Mouse (Mus musculus) kidney, embryonic 14.5 days (tissue): ENCODE results near the gene Irak4. TPM values are rescaled to one million over a fixed set of nuclear protein-coding genes. Genes with fewer than 3 reads are reported as not detected.
A peak's percentile ranks its signal among the peaks of the same experiment; 100 is the strongest.

Source experiments
- ATAC-seq: fragments of 200-750 bp; cut with Nextera tagmentation; 2 replicates; pipeline ENCODE4 v1.8.0; 2017; ENCODE audit warnings: moderate number of reproducible peaks, mild to moderate bottlenecking, moderate TSS enrichment, moderate library complexity; ENCODE audit not compliant: low FRiP score, low TSS enrichment
- H3K27ac ChIP-seq: fragments of 300-500 bp; sonication (generic); 2 replicates; pipeline ENCODE4 v1.5.1; 2014; ENCODE audit warnings: low read depth, mild to moderate bottlenecking, low read length, moderate library complexity, mixed read lengths
- H3K27me3 ChIP-seq: fragments of 300-500 bp; sonication (generic); 2 replicates; pipeline ENCODE4 v1.6.1; 2014; ENCODE audit warnings: mild to moderate bottlenecking, low read length; ENCODE audit not compliant: control insufficient read depth, insufficient read depth
- H3K36me3 ChIP-seq: fragments of 300-500 bp; sonication (generic); 2 replicates; pipeline ENCODE4 v1.6.1; 2014; ENCODE audit warnings: low read length, mixed read lengths; ENCODE audit not compliant: control insufficient read depth, insufficient read depth
- H3K4me1 ChIP-seq: fragments of 300-500 bp; sonication (generic); 2 replicates; pipeline ENCODE4 v1.6.1; 2014; ENCODE audit warnings: low read length, mixed read lengths; ENCODE audit not compliant: control insufficient read depth, insufficient read depth
- H3K4me2 ChIP-seq: fragments of 300-500 bp; sonication (generic); replicated peaks from 2 replicates; pipeline ENCODE4 v1.6.1; 2014; ENCODE audit warnings: low read depth, mild to moderate bottlenecking, low read length
- H3K4me3 ChIP-seq: fragments of 300-500 bp; sonication (generic); 2 replicates; pipeline ENCODE4 v1.5.1; 2014; ENCODE audit warnings: mild to moderate bottlenecking, low read length
- H3K9ac ChIP-seq: fragments of 300-500 bp; sonication (generic); 2 replicates; pipeline ENCODE4 v1.6.1; 2014; ENCODE audit warnings: low read depth, mild to moderate bottlenecking, low read length, moderate library complexity
- H3K9me3 ChIP-seq: fragments of 300-500 bp; sonication (generic); 2 replicates; pipeline ENCODE4 v1.6.1; 2016; ENCODE audit warnings: low read length; ENCODE audit not compliant: control insufficient read depth
- WGBS: fragments of 180-500 bp; shearing (Covaris S2); extraction: QIAGEN DNeasy Blood & Tissue Kit; methylation state at CpG from one replicate; pipeline ENCODE4 v1.1.7; 2014; 5-methylcytosine and 5-hydroxymethylcytosine counted together
- polyA plus RNA-seq: library from polyadenylated mRNA; unstranded; fragments of >200 nt; fragmentation: Nextera tagmentation; extraction: Ambion mirVana; gene quantifications from 2 replicates; pipeline ENCODE4 v1.2.1, GENCODE M21; 2014

Irak4 gene
- polyA plus RNA-seq, 1 experiment from 2014 or later, result 10.4 TPM

DNA sequence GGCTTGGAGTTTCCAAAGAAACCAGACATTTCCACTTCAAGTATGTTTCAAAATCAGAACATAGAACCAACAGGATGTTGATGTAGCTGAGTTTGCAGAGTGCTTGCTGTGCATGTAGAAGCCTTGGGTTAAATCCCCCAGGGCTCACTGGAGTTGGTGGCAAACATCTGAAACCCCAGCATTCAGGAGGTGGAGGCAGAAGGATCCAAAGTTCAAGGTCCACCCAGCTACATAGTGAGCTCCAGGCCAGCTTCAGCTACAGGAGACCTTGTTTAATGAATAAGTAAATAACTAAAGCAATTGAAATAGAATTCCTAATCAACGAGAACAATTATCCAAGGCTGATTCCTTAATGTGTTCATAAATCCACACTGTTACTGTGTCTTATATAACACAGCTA, 50.1 kb downstream of the Irak4 start:
- Histone ChIP-seq H3K36me3 (no peaks in the 10 kb centered on the region), H3K4me1 (0 out of 2 replicates have a peak, but pooled peaks cover 2% of the 10 kb centered on the region), H3K9me3 (no peaks in the 10 kb centered on the region), H3K27ac (no peak overlapping the region), H3K4me2 (no peak overlapping the region), H3K4me3 (no peak overlapping the region), H3K27me3 (no peaks in the 10 kb centered on the region), H3K9ac (no peak overlapping the region)
- ATAC-seq, result no peak
- WGBS, result 73% methylated on average over 1 of the region's 1 CpGs

DNA sequence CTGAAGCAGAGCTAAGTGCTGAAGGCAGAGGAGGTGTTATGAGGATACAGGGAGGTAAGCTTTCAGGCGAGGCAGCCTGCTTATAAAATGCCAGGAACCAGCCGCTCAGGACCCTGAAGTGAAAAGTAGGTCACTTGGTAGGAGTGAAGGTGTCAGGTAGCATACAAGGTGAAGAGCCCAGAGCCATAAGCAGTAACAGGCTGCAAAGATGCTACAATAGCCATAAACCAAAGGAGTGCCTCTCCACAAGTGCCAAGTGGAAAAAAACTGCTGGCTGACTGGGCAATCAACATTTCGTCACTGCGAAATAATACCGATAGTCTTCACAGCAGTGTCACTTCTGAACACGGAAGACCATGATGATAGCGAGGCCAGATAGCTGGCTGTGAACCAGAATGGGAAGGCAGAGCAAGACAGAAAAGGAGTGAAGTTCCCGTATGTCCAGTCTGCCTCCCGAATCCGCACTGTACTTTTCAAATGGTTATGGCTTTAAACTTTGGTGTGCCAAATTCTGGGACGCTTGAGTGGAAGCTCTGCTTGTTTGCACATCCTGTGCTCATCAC, 56.8 kb downstream of the Irak4 start:
- no peak overlapping the region for H3K27ac ChIP-seq
- H3K36me3 ChIP-seq, result no peaks in the 10 kb centered on the region
- no peaks in the 10 kb centered on the region for H3K9me3 ChIP-seq
- H3K9ac ChIP-seq, result no peak overlapping the region
- H3K27me3 ChIP-seq, result no peaks in the 10 kb centered on the region
- H3K4me1 ChIP-seq, result no peaks in the 10 kb centered on the region
- H3K4me2 ChIP-seq, result no peak overlapping the region
- WGBS, result 58% methylated on average over 11 of the region's 11 CpGs
- H3K4me3 ChIP-seq, result no peak overlapping the region
- ATAC-seq, result no peak

DNA sequence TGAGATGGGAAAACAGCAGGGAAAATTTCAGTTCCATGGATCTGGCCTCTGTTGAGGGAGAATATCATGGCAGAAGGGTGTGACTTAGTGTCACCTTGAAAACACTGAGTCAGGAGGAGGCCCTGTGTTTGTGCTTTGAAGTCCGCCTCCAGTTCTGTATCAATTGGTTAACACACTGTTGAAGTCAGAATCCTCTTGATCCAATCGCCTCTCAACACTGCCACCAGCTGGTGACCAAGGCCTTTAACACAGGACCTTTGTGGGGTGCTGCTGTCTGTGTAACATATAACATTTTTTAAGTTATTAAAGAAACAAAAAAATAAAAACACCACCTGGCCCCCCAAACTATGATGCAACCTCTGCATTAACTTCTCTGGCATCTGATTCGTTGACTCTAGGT, 57.9 kb downstream of the Irak4 start:
- Histone ChIP-seq H3K4me2 (no peak overlapping the region), H3K9me3 (no peaks in the 10 kb centered on the region), H3K36me3 (no peaks in the 10 kb centered on the region), H3K27me3 (no peaks in the 10 kb centered on the region), H3K4me1 (no peaks in the 10 kb centered on the region), H3K27ac (no peak overlapping the region), H3K4me3 (no peak overlapping the region), H3K9ac (no peak overlapping the region)
- 0 out of 2 replicates have a peak, but pooled peaks have one; percentile 26 for ATAC-seq
- 27% methylated on average over 3 of the region's 3 CpGs for WGBS

DNA sequence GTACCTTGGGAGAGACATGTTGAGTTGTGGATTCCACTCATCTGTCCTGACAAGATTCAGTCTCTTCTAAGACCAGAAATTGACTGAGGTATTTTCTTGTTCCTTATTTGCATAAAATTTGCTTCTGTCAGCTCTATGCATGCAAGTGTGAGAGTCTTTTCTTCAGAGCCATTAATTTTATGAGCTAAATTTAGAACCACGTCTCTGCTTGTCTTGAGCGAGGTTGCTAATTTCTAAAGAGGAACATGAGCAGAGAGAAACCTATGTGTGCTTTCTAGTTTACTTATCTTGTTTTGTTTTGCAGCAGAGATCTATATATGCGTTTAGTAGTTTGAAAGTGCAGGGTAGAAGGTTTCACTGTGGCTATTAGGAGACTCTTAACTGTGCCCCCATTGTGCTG, 59.0 kb downstream of the Irak4 start:
- H3K9me3 ChIP-seq, result no peaks in the 10 kb centered on the region
- no peaks in the 10 kb centered on the region for H3K4me1 ChIP-seq
- H3K4me2 ChIP-seq, result no peak overlapping the region
- no peak overlapping the region for H3K9ac ChIP-seq
- no peak overlapping the region for H3K4me3 ChIP-seq
- H3K36me3 ChIP-seq, result no peaks in the 10 kb centered on the region
- H3K27me3 ChIP-seq, result no peaks in the 10 kb centered on the region
- H3K27ac ChIP-seq, result no peak overlapping the region
- WGBS, result 44% methylated on average over 3 of the region's 3 CpGs
- no peak for ATAC-seq

DNA sequence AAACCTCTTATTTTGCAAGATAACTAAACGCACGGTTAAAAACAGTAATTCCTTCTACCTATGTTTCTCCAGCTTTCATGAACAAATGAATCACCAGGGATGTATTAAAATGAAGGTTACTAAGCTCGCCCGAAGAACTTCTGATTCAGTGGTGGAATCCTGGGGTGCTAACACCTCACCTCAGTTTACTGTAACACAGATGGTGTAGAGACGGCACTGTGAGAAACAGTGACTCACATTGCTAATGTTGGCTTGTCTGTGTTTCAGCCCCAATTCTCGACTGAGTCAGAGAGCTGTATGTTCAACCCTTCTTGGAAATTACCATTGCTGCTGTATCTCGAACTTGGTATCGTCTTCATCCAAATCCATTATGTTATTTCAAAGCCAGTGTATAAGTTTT, 64.3 kb downstream of the Irak4 start:
- no peak overlapping the region for H3K4me2 ChIP-seq
- H3K9ac ChIP-seq, result no peak overlapping the region
- WGBS, result 96% methylated on average over 8 of the region's 8 CpGs
- no peaks in the 10 kb centered on the region for H3K36me3 ChIP-seq
- H3K27ac ChIP-seq, result no peak overlapping the region
- no peaks in the 10 kb centered on the region for H3K4me1 ChIP-seq
- H3K4me3 ChIP-seq, result no peak overlapping the region
- no peaks in the 10 kb centered on the region for H3K9me3 ChIP-seq
- H3K27me3 ChIP-seq, result no peaks in the 10 kb centered on the region
- no peak for ATAC-seq

DNA sequence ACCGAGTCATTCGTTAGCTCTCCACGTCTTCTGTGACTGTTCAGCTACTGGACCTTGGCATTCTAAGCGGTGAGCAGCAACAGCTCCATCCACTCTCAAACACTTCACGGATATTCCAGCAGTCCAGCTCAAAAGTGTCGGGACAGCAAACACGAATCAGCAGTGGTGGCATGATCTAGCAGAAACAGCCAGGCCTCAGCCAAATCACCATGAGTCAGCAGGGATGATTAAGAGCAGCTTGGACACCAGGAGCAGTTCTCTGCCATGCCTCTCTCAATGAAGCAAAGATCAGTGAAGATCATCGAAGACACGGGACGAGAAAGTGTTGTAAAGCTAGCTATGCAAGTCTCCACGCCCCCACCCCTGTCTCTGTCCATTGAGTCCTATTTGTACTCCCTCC, 72.6 kb downstream of the Irak4 start:
- Histone ChIP-seq H3K27me3 (no peaks in the 10 kb centered on the region), H3K4me1 (no peaks in the 10 kb centered on the region), H3K4me3 (no peak overlapping the region), H3K4me2 (no peak overlapping the region), H3K27ac (no peak overlapping the region), H3K36me3 (no peaks in the 10 kb centered on the region), H3K9ac (no peak overlapping the region), H3K9me3 (no peaks in the 10 kb centered on the region)
- no peak for ATAC-seq
- 94% methylated on average over 11 of the region's 11 CpGs for WGBS

DNA sequence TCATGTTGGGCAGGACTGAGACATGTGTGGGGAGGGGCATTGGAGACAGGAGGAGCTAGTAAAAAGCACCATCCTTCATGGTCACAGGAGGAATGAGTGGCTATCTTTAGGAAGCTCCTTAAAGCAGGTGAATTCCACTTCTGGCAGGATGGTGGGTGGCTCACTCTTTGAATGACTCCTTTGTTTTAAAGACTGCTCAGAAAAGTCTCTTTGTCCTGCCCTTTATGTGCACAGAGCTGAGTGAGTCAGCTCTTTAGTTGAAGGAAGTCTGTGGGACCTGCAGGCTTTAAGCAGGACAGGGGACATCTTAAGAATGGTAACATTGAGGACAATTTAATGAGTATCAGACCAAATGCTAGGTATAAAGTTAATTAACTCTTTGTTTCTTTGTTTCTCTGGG, 77.5 kb downstream of the Irak4 start:
- Histone ChIP-seq H3K9ac (no peak overlapping the region), H3K27me3 (no peaks in the 10 kb centered on the region), H3K9me3 (no peaks in the 10 kb centered on the region), H3K4me3 (no peak overlapping the region), H3K4me2 (no peak overlapping the region), H3K27ac (no peak overlapping the region), H3K36me3 (no peaks in the 10 kb centered on the region), H3K4me1 (no peaks in the 10 kb centered on the region)
- no peak for ATAC-seq

DNA sequence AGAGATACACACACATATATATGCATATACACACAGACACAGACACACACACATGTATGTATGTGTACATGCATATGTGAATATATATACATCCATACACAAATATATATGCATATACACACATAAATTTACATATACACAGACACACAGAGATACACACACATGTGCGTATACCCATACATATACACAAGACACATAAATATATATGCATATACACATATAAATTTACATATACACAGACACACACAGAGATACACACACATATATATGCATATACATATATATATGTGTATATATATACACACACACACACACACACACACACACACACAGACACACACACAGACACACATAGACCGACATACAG, 85.0 kb downstream of the Irak4 start:
- H3K4me2 ChIP-seq, result peak overlapping the region; percentile 100
- no peaks in the 10 kb centered on the region for H3K4me1 ChIP-seq
- H3K27me3 ChIP-seq, result peaks cover 8% of the 10 kb centered on the region
- H3K27ac ChIP-seq, result no peak overlapping the region
- WGBS, result 48% methylated on average over 2 of the region's 2 CpGs
- H3K36me3 ChIP-seq, result no peaks in the 10 kb centered on the region
- peak overlapping the region; percentile 52 for H3K4me3 ChIP-seq
- peak overlapping the region; percentile 67 for H3K9ac ChIP-seq
- H3K9me3 ChIP-seq, result no peaks in the 10 kb centered on the region
- no peak for ATAC-seq

DNA sequence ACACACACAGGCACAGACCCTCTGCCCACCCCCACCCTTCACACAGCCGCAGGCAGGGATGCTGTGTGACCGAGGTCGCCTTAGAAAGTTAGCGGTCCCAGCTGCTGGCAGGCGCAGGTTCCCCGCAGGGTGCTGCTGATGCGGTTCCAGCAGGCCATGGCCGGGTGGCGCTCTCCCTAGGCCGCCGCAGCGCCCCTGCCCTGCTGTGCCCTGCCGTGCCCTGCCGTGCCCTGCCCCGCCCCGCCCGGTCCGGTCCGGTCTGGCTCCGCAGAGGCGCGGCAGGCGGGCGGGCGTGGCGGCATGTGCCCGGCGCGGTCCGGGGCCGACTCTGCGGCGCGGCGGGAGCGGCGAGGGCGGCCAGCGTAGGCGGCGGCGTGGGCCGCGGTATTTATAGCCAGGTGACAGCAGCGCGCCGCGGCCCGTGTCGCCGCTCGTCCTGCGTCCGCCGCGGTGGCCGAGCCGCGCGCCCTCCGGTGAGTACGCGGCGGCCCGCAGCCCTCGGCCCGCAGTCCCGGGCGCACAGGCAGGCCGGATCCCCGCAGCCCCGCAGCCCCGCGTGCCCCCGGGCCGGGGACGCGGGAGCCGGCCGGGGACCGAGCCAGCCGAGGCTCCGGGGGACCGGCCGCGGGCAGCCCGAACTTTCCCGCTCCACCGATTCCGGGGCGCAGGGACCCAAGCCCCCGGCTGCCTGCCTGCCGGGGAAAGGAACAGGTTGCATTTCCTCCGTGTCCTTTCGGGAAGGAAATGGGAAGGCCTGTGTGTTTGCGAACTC, 85.6 kb downstream of the Irak4 start, which contains the start of gene Tmem117:
TSS of gene Tmem117 (plus strand) at position 403 of the 772 bp plus-strand sequence.
- ATAC-seq, result peak; percentile 87
- Histone ChIP-seq H3K27me3 (peaks cover 8% of the 10 kb centered on the region), H3K4me1 (no peaks in the 10 kb centered on the region), H3K36me3 (no peaks in the 10 kb centered on the region), H3K4me2 (peak within 1 kb of the TSS; percentile 100), H3K9ac (peak within 1 kb of the TSS; percentile 67), H3K9me3 (no peaks in the 10 kb centered on the region), H3K27ac (no peak within 1 kb of the TSS), H3K4me3 (peak within 1 kb of the TSS; percentile 52)
- WGBS, result under 1% methylated on average over 88 of the region's 96 CpGs
